Mouse (Mus musculus): ENCODE measurements around the gene Rpl3.

DNA sequence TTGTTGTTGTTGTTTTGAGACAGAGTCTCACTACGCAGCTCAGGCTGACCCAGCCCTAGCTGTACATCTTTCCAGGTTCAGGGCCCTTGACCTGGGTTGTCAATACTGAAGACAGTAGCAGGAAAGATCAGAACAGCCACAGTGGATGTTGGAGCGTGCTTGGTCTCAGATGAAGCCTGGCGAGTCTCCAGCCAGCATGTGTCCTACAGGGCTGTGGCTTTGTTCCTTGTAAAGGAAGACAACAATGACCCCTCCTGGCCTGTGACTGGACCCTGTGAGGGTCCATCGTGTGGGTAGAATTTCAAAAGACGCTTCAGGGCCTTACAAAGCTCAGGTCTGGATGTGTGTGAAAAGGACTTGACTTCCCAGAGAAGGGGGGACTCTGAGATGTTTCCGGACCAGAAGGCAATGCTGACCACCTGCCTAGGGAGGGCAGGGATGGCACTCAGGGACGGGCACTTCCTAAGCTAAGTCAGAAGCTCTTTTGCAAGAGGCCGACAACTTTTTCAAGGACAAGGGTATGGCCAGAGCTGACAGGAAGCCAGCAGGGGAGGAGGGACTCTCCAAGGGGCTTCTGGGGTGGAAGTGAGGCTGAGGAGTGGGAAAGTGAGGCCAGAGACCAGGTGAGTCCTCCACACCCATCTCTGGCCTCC, 38.2 kb downstream of the Rpl3 start:
- TF ChIP-seq FLI1 (IDR thresholded peaks at IDR 0.05; ENCODE audit: low read length), result no peak
- TF ChIP-seq GATA1 (IDR thresholded peaks at IDR 0.05; ENCODE audit: borderline replicate concordance, low read length), result no peak

Data from megakaryocyte, embryonic 14.5 days (primary cell).